Mouse (Mus musculus): ENCODE results near the gene Mtx1. TPM values are rescaled to one million over a fixed set of nuclear protein-coding genes. Genes with fewer than 3 reads are reported as not detected.

Gene Mtx1
- polyA plus RNA-seq, 1 experiment from 2014 or later, result 208 TPM

- ATAC-seq (replicated peaks; ENCODE audit: insufficient number of reproducible peaks, low FRiP score, low TSS enrichment, low read depth), result no peak
Measured at GRCm38 (mm10) chr3:89199839-89200238, 27.0 kb downstream of the Mtx1 start.

GRCm38 (mm10) chr3:89195979-89196877 lies 30.7 kb downstream of the Mtx1 start:
- peak; percentile 89 for ATAC-seq (replicated peaks; ENCODE audit: insufficient number of reproducible peaks, low FRiP score, low TSS enrichment, low read depth)
- H3K27ac ChIP-seq (replicated peaks; ENCODE audit: low read depth, low read length), result peak overlapping the region; percentile 78; the same call in 1 of the 2 replicates
- peak; percentile 94 for DNase-seq (ENCODE audit: low spot score)
- WGBS, result 7% methylated on average over 33 of the region's 33 CpGs
- 0 out of 2 replicates have a peak, but pooled peaks cover 2% of the 10 kb centered on the region for H3K4me1 ChIP-seq (ENCODE audit: control insufficient read depth, insufficient read depth, low read length)
- H3K9ac ChIP-seq (replicated peaks; ENCODE audit: low read length), result peak overlapping the region; percentile 69
- peak overlapping the region; percentile 33 for H3K4me3 ChIP-seq (ENCODE audit: low read depth, low read length)
- no peaks in the 10 kb centered on the region for H3K36me3 ChIP-seq (replicated peaks; ENCODE audit: control insufficient read depth, insufficient read depth, low read depth, low read length)
- peak overlapping the region; percentile 59 for H3K4me2 ChIP-seq (ENCODE audit: low read depth, low read length)
- no peaks in the 10 kb centered on the region for H3K27me3 ChIP-seq (ENCODE audit: control insufficient read depth, insufficient read depth, low read length)
- H3K9me3 ChIP-seq (replicated peaks; ENCODE audit: control insufficient read depth, low read length), result no peaks in the 10 kb centered on the region

More at GRCm38 (mm10) chr3:89199839-89200238, 27.0 kb downstream of the Mtx1 start:
- no peak for DNase-seq (ENCODE audit: low spot score)
- H3K9me3 ChIP-seq (replicated peaks; ENCODE audit: control insufficient read depth, low read length), result no peaks in the 10 kb centered on the region
- no peak overlapping the region for H3K4me3 ChIP-seq (ENCODE audit: low read depth, low read length)
- no peaks in the 10 kb centered on the region for H3K36me3 ChIP-seq (replicated peaks; ENCODE audit: control insufficient read depth, insufficient read depth, low read depth, low read length)
- H3K9ac ChIP-seq (replicated peaks; ENCODE audit: low read length), result no peak overlapping the region
- 81% methylated on average over 3 of the region's 3 CpGs for WGBS
- no peak overlapping the region for H3K27ac ChIP-seq (replicated peaks; ENCODE audit: low read depth, low read length)
- no peak overlapping the region for H3K4me2 ChIP-seq (ENCODE audit: low read depth, low read length)
- 0 out of 2 replicates have a peak, but pooled peaks cover 2% of the 10 kb centered on the region for H3K4me1 ChIP-seq (ENCODE audit: control insufficient read depth, insufficient read depth, low read length)
- H3K27me3 ChIP-seq (ENCODE audit: control insufficient read depth, insufficient read depth, low read length), result no peaks in the 10 kb centered on the region

GRCm38 (mm10) chr3:89193853-89194252 lies 33.0 kb downstream of the Mtx1 start:
- no peaks in the 10 kb centered on the region for H3K27me3 ChIP-seq (ENCODE audit: control insufficient read depth, insufficient read depth, low read length)
- no peak overlapping the region for H3K27ac ChIP-seq (replicated peaks; ENCODE audit: low read depth, low read length)
- no peaks in the 10 kb centered on the region for H3K36me3 ChIP-seq (replicated peaks; ENCODE audit: control insufficient read depth, insufficient read depth, low read depth, low read length)
- 87% methylated on average over 2 of the region's 2 CpGs for WGBS
- H3K4me2 ChIP-seq (ENCODE audit: low read depth, low read length), result no peak overlapping the region
- no peak overlapping the region for H3K9ac ChIP-seq (replicated peaks; ENCODE audit: low read length)
- no peak for ATAC-seq (replicated peaks; ENCODE audit: insufficient number of reproducible peaks, low FRiP score, low TSS enrichment, low read depth)
- H3K9me3 ChIP-seq (replicated peaks; ENCODE audit: control insufficient read depth, low read length), result no peaks in the 10 kb centered on the region
- DNase-seq (ENCODE audit: low spot score), result no peak
- H3K4me3 ChIP-seq (ENCODE audit: low read depth, low read length), result no peak overlapping the region
- H3K4me1 ChIP-seq (ENCODE audit: control insufficient read depth, insufficient read depth, low read length), result 0 out of 2 replicates have a peak, but pooled peaks cover 2% of the 10 kb centered on the region

GRCm38 (mm10) chr3:89193351-89193750 lies 33.5 kb downstream of the Mtx1 start:
- no peak overlapping the region for H3K4me3 ChIP-seq (ENCODE audit: low read depth, low read length)
- H3K27me3 ChIP-seq (ENCODE audit: control insufficient read depth, insufficient read depth, low read length), result no peaks in the 10 kb centered on the region
- ATAC-seq (replicated peaks; ENCODE audit: insufficient number of reproducible peaks, low FRiP score, low TSS enrichment, low read depth), result no peak
- H3K36me3 ChIP-seq (replicated peaks; ENCODE audit: control insufficient read depth, insufficient read depth, low read depth, low read length), result no peaks in the 10 kb centered on the region
- WGBS, result 74% methylated on average over 1 of the region's 1 CpGs
- H3K4me2 ChIP-seq (ENCODE audit: low read depth, low read length), result no peak overlapping the region
- no peak overlapping the region for H3K9ac ChIP-seq (replicated peaks; ENCODE audit: low read length)
- no peak for DNase-seq (ENCODE audit: low spot score)
- no peak overlapping the region for H3K27ac ChIP-seq (replicated peaks; ENCODE audit: low read depth, low read length)
- 0 out of 2 replicates have a peak, but pooled peaks cover 2% of the 10 kb centered on the region for H3K4me1 ChIP-seq (ENCODE audit: control insufficient read depth, insufficient read depth, low read length)
- H3K9me3 ChIP-seq (replicated peaks; ENCODE audit: control insufficient read depth, low read length), result no peaks in the 10 kb centered on the region

GRCm38 (mm10) chr3:89190436-89190835 lies 36.5 kb downstream of the Mtx1 start:
- H3K36me3 ChIP-seq (replicated peaks; ENCODE audit: control insufficient read depth, insufficient read depth, low read depth, low read length), result no peaks in the 10 kb centered on the region; the same call in 1 of the 2 replicates
- DNase-seq (ENCODE audit: low spot score), result no peak
- H3K27ac ChIP-seq (replicated peaks; ENCODE audit: low read depth, low read length), result no peak overlapping the region
- no peak overlapping the region for H3K4me3 ChIP-seq (ENCODE audit: low read depth, low read length)
- no peaks in the 10 kb centered on the region for H3K27me3 ChIP-seq (ENCODE audit: control insufficient read depth, insufficient read depth, low read length)
- no peak for ATAC-seq (replicated peaks; ENCODE audit: insufficient number of reproducible peaks, low FRiP score, low TSS enrichment, low read depth)
- H3K9ac ChIP-seq (replicated peaks; ENCODE audit: low read length), result no peak overlapping the region
- 86% methylated on average over 8 of the region's 8 CpGs for WGBS
- no peak overlapping the region for H3K4me2 ChIP-seq (ENCODE audit: low read depth, low read length)
- H3K4me1 ChIP-seq (ENCODE audit: control insufficient read depth, insufficient read depth, low read length), result no peaks in the 10 kb centered on the region
- H3K9me3 ChIP-seq (replicated peaks; ENCODE audit: control insufficient read depth, low read length), result no peaks in the 10 kb centered on the region

GRCm38 (mm10) chr3:89188478-89188875 lies 38.4 kb downstream of the Mtx1 start:
- H3K9me3 ChIP-seq (replicated peaks; ENCODE audit: control insufficient read depth, low read length), result no peaks in the 10 kb centered on the region
- H3K27ac ChIP-seq (replicated peaks; ENCODE audit: low read depth, low read length), result no peak overlapping the region
- H3K9ac ChIP-seq (replicated peaks; ENCODE audit: low read length), result no peak overlapping the region
- no peak overlapping the region for H3K4me3 ChIP-seq (ENCODE audit: low read depth, low read length)
- 60% methylated on average over 12 of the region's 12 CpGs for WGBS
- ATAC-seq (replicated peaks; ENCODE audit: insufficient number of reproducible peaks, low FRiP score, low TSS enrichment, low read depth) (no peak), DNase-seq (ENCODE audit: low spot score) (no peak)
- H3K27me3 ChIP-seq (ENCODE audit: control insufficient read depth, insufficient read depth, low read length), result no peaks in the 10 kb centered on the region
- H3K36me3 ChIP-seq (replicated peaks; ENCODE audit: control insufficient read depth, insufficient read depth, low read depth, low read length), result no peaks in the 10 kb centered on the region; the same call in 1 of the 2 replicates
- H3K4me2 ChIP-seq (ENCODE audit: low read depth, low read length), result no peak overlapping the region
- peaks cover 7% of the 10 kb centered on the region for H3K4me1 ChIP-seq (ENCODE audit: control insufficient read depth, insufficient read depth, low read length)

- Histone ChIP-seq H3K36me3 (replicated peaks; ENCODE audit: control insufficient read depth, insufficient read depth, low read depth, low read length) (no peaks in the 10 kb centered on the region; the same call in 1 of the 2 replicates), H3K27me3 (ENCODE audit: control insufficient read depth, insufficient read depth, low read length) (no peaks in the 10 kb centered on the region), H3K9ac (replicated peaks; ENCODE audit: low read length) (no peak overlapping the region), H3K4me2 (ENCODE audit: low read depth, low read length) (no peak overlapping the region), H3K4me1 (ENCODE audit: control insufficient read depth, insufficient read depth, low read length) (peaks cover 7% of the 10 kb centered on the region), H3K4me3 (ENCODE audit: low read depth, low read length) (no peak overlapping the region), H3K9me3 (replicated peaks; ENCODE audit: control insufficient read depth, low read length) (no peaks in the 10 kb centered on the region), H3K27ac (replicated peaks; ENCODE audit: low read depth, low read length) (no peak overlapping the region)
- 68% methylated on average over 18 of the region's 18 CpGs for WGBS
- no peak for ATAC-seq (replicated peaks; ENCODE audit: insufficient number of reproducible peaks, low FRiP score, low TSS enrichment, low read depth)
- no peak for DNase-seq (ENCODE audit: low spot score)
Measured at GRCm38 (mm10) chr3:89187690-89188477, 39.0 kb downstream of the Mtx1 start.
